Mouse (Mus musculus) MEL-GATA-1-ER (cell line): Measurements from ENCODE around the gene Fbln1.

Experiments
- DNase-seq: peaks from one replicate; pipeline ENCODE4 v3.0.0-alpha.2; 2012; ENCODE audit warnings: low read depth; ENCODE audit errors: extremely low read depth

Fbln1 gene

DNA sequence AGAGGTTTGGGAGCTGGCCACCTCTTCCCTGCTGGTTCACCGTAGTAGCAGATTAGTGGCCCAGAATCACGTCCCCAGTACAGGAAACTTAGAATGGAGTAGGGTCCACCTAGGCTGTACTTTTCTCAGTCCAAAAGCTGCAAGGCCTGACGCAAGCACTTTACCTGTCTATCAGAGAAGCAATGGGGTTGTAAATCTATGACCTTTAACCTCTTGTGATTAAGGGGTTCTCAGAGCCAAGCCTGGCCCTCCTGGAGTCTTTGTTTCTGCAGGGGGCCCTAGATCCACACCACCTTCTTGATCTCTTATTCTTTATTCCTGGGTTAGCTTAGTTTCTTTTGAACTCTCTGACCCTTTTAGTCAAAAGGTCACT lies 940 bp downstream of the Fbln1 start:
- DNase-seq: no peak

DNA sequence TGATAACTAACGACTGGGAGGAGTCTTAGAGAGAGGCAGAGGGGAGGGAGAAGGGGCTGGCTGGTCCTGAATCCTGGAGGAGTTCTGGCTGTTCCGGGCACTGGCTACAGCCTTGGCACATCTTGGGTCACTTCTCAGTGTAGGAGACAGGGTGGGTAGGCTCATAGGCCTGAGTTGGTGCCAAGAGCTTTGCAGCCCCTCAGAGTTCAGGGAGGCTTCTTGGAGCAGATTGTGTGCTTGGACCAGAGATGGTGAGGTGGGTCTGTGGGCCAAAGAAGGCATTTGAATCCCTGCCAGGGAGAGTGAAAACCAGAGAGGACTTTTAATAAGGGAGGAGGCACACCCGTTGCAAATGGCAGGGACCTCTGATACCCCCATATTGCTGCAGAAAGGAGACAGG lies 1.3 kb downstream of the Fbln1 start:
- DNase-seq: no peak

DNA sequence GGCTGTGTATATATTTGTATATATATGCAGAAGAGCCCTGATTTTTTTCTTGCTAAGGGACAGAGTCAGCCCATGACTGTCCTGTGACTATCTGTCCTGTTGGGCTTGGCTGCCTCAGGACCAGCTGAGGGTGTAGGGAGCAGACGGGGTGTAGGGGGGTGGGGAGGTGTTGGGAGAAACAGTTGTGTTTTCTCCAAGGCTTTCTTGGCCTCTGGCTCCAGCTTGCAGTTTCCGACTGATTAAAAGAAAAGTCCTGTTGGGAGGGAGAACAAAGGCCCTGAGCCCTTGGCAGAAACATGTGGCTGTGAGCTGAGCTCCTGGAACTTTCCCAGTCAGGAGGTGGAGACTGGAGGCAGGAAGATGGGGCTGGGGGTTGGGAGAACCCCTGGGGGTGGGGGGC lies 2.0 kb downstream of the Fbln1 start:
- no peak for DNase-seq

DNA sequence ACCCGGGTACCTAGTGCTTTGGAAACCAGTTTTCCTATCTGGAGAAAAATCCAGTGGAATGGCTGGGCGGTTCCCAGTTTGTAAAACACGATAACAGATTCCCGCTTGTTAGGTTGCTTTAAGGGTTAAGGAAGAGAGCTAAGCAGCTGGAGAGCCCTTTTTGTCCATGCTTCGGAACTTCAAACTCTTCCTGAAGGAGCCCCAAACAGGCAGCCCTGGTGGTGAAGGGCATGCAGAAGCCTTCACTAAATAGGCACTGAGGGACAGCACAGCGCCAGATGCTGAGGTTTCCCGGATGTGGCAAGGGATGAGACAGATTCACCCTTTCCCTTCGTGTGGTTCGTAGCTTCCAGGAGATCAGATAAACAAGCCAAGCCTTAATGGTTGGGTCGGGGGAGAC lies 2.6 kb downstream of the Fbln1 start:
- no peak for DNase-seq

DNA sequence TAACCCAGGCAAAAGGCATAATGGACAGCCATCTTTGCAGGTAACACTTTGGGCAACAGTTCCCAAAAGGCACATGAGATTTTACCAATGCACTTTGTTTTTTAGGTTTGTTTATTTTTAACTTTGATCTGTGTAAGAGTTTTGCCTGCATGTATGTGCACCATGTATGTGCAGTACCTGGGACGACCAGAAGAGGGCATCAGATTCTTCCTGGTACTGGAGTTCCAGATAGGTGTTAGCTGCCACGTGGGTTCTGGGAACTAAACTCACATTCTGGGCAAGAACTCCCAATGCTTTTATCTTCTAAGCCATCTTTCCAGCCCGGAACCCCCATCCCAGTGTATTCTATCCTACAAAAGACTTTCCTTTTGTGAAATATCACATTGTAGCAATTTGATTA lies 3.6 kb downstream of the Fbln1 start:
- DNase-seq: no peak

DNA sequence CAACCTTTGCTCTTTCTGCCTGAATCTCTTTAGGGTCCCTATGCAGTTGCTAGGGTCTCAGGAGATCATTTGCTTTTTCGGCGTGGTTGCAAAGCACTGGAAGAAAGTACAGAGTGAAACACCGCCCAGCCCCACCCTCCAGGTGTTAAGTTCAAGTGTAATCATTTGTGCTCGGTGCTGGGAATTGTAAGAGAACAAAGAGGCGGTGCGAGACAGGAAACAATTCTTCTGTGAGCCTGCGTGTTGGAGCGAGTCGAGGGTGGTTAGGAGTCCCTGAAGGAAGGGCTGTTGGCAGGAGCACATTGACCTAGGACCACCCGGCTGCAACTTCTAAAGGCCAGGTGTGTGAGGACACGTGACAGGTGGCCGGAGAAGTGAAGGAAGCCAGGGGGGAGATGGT lies 4.9 kb downstream of the Fbln1 start:
- DNase-seq: no peak

DNA sequence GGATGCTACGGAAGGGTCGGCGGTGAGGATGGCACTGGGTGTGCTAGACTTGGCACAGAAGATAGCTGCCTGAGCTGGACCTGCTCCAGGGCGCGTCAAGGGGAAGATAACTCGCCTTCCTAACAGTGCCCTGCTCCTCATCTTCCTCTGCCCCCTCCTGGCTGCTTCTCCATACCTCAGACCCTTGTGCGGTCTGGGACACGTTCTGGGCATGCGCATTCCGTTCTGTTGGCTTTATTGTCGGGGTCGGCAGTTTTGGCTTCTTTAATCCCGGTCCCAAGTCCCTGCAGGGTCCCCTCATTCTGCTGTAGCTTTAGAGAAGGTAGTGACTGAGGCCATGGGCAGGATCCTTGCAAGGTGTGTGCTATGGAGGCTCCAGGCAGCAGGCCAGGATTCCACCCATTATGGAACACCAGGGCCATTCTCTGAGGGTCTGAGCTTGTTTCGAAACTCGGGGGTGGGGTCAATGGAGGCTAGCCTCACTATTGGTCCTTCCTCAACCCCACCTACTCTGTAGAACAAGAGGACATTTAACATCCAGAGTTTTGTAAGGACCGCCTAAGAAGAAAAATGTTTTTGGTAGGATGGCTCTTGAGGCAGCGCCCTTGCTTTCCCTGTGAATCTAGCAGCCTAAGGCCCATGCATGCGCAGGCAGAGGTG lies 5.5 kb downstream of the Fbln1 start:
- DNase-seq: no peak

DNA sequence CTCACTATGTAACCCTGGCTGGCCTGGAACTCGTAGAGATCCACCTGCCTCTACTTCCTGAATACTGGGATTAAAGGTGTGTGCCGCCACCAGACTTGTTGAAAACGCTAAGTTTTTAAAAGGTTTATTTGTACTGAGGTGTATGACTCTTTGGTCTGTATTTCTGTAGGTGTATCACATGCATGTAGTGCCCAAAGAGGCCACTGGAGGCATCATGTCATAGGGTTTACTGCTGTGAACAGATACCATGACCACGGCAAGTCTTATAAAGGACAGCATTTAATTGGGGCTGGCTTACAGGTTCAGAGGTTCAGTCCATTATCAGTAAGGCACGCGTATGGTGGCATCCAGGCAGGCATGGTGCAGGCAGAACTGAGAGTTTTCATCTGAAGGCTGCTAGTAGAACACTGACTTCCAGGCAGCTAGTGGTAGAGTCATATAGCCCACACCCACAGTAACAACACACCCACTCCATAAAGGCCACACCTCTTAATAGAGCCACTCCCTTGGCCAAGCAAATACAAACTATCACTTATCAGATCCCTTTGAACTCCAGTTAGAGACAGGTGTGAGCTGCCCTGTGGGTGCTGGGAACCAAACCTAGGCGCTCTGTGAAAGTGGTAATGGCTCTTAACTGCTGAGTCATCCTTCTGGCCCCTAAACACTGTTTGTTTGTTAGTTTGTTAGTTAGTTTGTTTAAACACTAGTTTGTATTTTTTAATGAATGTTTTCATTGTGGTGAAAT lies 10.5 kb downstream of the Fbln1 start:
- DNase-seq: no peak

DNA sequence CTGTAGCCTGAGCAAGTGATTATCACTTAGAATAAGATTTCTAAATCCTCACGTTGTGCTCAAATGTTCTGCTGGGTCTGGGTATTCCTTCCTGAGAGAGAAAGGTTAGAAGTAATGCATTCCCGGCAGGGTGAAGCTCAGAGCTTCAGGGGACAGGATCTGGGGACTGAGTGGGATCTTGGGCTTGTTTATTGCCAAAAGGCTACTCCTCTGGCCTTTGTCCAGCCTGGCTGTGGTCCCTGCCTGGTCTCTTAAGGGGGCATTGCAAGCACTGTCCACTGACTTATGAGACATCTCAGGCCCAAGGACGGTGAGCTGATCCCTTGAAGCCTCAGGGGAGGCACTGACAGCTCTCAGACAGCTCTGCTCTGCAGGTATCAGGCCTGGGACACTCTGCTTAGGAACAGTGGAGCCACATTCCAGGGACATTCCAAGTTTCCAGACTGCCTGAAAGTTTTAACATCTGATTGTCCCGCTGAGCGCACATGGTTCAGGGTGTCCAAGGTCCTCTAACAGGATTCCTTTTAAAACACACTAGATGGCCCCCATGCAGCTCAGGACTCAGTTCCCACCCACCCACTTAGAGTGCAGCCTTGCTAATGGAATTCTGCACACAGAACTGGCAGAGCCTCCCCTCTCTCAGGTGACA lies 13.0 kb downstream of the Fbln1 start:
- no peak for DNase-seq

DNA sequence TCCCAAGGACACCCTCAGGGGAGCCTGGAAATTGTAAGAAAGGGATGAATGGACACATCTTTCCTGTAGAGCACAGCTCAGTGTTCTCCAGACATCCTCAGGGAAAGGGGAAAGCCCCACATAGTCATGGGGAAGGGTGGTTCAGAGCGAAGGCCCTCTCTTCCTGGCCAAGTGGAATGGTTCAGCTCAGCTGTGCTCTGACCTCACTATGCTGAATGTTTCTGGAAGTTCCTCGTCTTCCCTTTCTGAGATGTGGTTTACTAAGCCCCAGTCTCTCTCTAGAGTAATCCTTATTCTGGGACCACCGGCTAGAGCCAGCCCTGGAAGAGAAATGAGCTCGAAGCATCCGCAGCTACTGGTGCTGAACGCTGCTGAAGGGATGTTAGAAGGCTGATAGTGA lies 14.6 kb downstream of the Fbln1 start:
- no peak for DNase-seq

DNA sequence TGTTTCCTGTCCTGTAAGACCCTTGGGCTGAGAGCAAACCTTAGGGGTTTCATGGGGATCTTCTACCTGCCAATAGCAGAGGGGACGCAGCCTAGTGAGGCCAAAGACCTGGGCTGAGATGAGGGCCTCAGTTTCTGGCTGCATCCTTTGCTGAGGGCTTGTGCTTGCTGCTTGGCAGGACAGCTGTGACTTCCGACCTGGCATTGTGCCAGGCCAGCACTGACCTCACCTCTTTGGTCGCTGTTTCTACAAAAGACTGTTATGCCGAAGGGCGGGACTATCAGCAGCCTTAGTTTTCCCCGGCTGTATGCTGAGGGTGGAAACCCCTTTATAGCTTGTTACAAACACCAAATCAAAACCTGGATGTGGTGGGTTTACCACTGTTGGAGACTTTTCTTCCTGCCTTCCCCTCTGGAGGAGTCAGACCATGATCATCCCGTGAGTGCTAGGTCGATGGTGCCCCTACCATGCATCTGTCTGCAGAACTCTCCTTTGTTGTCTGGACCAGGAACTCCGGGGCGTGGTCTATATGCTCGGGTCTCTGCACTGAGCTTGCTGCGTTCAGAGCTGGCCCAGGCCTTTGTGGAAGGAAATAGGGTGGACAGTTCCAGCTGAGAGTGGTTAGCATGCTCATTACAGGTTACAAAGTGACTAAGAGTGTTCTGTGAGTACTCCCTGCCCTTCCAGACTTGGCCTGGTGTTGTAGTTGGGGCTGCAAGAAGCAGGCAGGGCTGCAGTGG lies 15.5 kb downstream of the Fbln1 start:
- DNase-seq: no peak

DNA sequence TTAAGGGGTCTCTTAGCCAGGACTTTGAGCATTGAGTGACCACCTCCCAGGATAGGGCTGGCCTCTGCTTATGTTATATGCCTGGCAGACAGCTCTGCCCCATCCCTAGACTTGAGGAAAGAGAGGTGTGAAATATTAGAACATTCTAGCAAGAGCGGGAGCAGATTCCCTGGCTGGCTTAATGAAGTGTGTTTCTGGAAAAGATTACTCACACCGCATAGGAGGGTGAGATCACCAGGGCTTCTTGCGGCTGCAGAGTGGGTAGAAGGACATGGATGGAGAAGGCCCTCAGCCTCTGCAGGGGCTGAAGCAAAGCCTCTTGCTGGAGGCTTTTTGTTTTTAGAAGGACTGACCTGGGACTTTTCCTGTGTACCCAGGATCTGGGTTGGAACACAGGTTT lies 19.9 kb downstream of the Fbln1 start:
- DNase-seq: no peak

DNA sequence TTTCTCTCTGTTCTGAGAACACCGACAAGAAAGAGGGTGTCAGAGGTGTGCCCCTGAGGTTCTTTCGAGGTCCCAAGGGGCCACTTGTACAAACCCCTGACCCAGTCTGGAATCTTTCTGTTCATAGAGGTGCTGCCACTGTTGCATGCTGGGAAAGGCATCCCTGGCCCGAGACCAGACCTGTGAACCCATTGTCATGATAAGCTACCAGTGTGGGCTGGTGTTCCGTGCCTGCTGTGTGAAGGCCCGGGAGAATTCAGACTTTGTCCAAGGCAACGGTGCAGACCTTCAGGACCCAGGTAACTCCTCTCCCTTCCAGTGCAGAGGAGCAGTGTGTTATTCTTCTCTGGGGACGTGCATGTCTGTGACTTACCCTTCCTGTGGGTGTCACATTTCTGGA lies 21.1 kb downstream of the Fbln1 start:
- DNase-seq: no peak

DNA sequence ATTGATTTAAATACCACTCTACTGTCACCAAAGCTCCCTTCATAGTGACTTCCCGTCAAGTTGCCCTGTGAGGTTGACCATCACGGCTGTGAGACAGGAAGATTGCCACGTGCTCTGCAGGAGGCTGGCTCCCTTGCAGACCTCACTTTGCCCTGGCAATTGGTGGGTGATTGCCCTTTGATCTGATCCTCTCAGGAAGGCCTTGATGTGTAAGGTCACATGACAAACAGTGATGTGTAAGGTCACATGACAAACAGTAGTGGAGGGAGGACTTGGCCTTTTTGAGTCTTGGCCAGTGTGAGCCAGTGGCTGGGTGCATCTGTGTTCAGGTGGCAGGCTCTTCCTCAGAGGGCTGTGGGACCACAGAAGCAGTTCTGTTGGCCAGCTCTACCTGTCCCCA lies 22.8 kb downstream of the Fbln1 start:
- DNase-seq: no peak

DNA sequence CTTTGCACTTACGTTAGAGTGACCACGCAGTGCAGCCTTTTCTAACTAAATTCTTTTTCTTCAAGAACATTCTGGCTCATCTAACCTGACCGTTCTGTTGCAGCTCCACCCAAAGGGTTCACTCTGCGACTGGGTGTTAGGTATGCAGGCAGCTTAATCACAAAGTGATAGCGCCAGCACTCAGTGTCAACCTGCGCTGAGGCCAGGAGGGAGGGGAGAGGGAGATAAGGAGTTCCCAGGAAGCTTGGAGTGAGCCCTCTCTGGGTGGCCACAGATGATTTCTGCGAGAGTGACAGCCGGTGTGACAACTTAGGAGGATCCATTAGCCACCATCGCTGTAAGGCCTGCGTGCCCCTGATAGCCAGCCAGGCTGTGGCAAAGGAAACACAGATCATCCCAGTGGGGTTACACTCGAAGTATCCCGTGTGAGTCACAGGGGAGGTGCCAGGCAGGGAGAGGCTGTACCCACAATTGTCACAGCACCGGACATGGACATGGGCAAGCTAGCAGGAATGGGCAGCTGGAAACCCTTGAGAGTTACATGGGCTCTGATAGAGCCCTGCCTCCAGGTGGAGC lies 24.3 kb downstream of the Fbln1 start:
- no peak for DNase-seq

DNA sequence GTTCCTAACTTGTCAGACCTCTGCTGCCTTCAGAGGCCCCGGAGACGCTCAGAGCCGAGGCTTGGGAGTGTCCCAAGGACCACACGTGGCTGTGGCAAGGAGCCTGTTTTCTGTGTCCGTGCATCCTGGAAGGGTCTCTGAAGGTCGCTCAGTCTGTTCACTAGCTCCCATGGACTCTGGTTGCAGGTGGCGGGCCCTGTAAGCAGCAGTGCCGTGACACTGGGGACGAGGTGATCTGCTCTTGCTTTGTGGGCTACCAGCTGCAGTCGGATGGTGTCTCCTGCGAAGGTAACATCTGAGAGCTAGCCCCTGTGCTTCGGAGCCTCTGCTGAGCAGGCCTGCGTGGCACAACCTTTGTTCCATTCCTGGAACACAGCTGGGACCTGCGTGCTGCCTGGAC lies 24.9 kb downstream of the Fbln1 start:
- DNase-seq: no peak

DNA sequence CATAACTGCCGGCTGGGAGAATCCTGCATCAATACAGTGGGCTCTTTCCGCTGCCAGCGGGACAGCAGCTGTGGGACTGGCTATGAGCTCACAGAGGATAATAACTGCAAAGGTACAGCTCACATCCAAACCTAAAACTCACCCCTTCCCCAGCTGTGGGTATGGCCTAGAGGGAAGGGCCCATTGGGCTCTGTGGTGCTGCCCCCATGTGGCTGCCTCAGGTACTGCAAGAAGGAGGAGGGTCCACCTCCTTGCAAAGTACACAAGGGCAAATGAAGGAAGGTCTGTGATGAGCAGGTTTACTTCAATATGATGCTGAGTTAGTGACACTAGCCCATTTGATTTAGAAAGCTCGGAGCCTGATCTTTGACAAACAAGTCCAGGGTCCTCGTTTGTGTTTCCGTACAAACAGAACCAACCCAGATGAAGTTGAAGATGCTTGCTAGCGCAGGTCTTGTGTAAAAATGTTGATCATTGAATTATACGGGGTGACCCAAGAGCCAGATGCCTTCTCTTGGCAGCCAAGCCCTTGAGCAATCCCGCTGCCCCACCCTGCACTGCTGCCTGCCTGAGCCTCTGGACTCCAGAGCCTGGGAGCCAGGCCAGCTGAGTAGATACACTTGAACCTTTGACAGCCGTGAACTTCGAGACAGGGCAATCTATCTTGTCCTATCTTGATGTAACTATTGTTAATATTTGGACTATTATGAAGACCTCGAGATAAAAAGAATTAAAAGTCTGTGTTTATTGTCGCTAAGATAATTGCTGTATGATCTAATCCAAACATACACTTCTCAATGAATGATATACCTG lies 25.9 kb downstream of the Fbln1 start:
- DNase-seq: no peak

DNA sequence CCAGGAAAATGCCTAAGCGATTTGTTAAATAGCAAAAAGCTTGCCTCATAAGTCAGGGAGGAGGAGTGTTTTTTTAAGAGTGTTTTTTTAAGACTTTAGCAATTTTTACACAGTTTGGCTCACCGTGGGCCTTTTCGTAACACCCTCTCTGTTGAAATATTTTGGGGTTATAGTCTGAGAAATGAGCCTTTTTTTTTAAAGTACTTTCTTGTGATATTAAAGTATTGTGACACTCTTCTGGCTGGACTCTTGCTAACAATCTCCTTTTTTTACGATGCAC lies 26.4 kb downstream of the Fbln1 start:
- no peak for DNase-seq

DNA sequence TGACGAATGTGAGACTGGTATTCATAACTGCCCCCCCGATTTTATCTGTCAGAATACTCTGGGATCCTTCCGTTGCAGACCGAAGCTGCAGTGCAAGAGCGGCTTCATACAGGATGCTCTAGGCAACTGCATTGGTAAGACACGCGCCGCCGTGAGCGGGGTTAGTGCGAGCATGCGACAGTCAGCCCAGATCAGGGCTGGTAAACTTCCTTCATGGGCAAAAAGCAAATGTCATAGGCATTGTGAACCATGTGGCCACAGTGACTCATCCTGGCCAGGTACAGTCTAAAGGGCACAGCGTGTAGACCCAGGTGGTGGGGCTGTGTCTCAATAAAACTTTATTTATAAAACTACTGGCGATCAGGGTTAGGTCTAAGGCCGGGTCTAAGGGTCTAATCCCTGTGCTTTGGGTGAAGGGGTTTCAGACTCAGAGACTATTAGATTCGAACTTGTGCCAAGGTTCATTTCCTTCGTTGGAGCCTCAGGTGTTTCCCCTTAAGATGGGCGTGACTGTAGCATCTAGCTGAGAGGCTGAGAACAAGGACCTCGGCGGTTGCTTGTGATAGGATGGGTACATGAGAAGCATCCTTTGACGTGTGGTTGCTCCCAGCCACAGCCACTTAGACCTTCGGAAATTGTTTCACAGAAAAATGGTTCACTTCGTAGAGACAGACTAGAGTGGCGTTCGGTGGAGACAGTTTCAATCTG lies 26.9 kb downstream of the Fbln1 start:
- no peak for DNase-seq

DNA sequence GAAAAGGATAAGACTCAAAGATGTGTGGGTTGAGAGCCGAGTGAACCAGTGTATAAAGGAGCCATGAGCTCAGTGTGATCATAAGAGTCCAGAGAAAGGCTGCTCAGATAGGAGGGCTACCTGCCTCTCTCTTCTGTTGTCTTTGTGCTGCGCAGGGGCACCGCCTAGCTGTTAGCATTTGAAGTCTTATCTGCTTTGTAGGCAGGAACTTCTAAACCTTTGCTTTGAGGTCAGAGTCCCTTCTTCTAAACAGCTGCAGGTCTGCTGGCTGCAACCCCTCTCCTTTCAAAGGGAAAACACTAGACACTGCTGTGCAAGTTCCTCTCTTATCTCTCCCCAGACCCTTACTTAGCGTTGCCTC lies 27.5 kb downstream of the Fbln1 start:
- no peak for DNase-seq

DNA sequence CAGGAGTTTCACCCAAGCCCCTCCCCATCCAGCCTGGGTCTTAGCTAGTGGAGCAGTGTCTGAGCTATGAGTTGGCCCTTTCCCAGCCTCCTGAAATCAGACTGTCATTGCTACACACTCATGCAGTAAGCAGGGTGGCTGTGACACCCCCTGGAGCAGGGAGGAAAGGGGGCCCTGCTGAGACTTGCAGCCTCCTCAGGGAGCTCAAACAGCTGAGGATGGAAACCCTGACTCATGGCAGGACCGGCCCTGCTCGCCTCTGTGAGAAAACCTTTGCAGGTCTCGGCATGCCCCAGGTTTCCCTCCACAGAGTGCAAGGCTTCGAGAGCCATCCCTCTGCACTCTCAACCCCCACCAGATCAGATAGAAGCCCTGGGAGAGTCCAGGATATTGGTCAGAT lies 27.9 kb downstream of the Fbln1 start:
- DNase-seq: no peak
